Mouse (Mus musculus): ENCODE data around the gene Gse1. TPM values are rescaled to one million over a fixed set of nuclear protein-coding genes. Genes with fewer than 3 reads are reported as not detected.

The Gse1 gene
- polyA plus RNA-seq, 1 experiment from 2014 or later = 10.2 TPM

GRCm38 (mm10) chr8:120344583-120344982, 116.3 kb downstream of the Gse1 start:
- H3K4me2 ChIP-seq (ENCODE audit: low read depth, low read length) = no peak overlapping the region
- no peaks in the 10 kb centered on the region for H3K9me3 ChIP-seq (ENCODE audit: control insufficient read depth, low read length)
- H3K4me3 ChIP-seq (ENCODE audit: low read length) = no peak overlapping the region
- H3K4me1 ChIP-seq (replicated peaks; ENCODE audit: control insufficient read depth, insufficient read depth, low read length) = peaks cover 8% of the 10 kb centered on the region
- 46% methylated on average over 13 of the region's 13 CpGs for WGBS
- no peak overlapping the region for H3K9ac ChIP-seq (ENCODE audit: low read length)
- H3K27ac ChIP-seq (ENCODE audit: low read length) = no peak overlapping the region
- H3K27me3 ChIP-seq (ENCODE audit: control insufficient read depth, insufficient read depth, low read depth, low read length) = no peaks in the 10 kb centered on the region
- no peaks in the 10 kb centered on the region for H3K36me3 ChIP-seq (ENCODE audit: control insufficient read depth, insufficient read depth, low read length)
- ATAC-seq (ENCODE audit: low read depth) = no peak

- no peaks in the 10 kb centered on the region for H3K36me3 ChIP-seq (ENCODE audit: control insufficient read depth, insufficient read depth, low read length)
- no peak for ATAC-seq (ENCODE audit: low read depth)
- WGBS = 83% methylated on average over 21 of the region's 21 CpGs
- no peak overlapping the region for H3K9ac ChIP-seq (ENCODE audit: low read length)
- H3K4me1 ChIP-seq (replicated peaks; ENCODE audit: control insufficient read depth, insufficient read depth, low read length) = peaks cover 2% of the 10 kb centered on the region; the same call in 1 of the 2 replicates
- no peak overlapping the region for H3K27ac ChIP-seq (ENCODE audit: low read length)
- no peaks in the 10 kb centered on the region for H3K9me3 ChIP-seq (ENCODE audit: control insufficient read depth, low read length)
- no peaks in the 10 kb centered on the region for H3K27me3 ChIP-seq (ENCODE audit: control insufficient read depth, insufficient read depth, low read depth, low read length)
- no peak overlapping the region for H3K4me3 ChIP-seq (ENCODE audit: low read length)
- H3K4me2 ChIP-seq (ENCODE audit: low read depth, low read length) = no peak overlapping the region
These were observed 119.6 kb downstream of the Gse1 start for GRCm38 (mm10) chr8:120347734-120348341.

- no peak overlapping the region for H3K4me3 ChIP-seq (ENCODE audit: low read length)
- no peak overlapping the region for H3K4me2 ChIP-seq (ENCODE audit: low read depth, low read length)
- H3K27ac ChIP-seq (ENCODE audit: low read length) = no peak overlapping the region
- no peak overlapping the region for H3K9ac ChIP-seq (ENCODE audit: low read length)
- no peaks in the 10 kb centered on the region for H3K36me3 ChIP-seq (ENCODE audit: control insufficient read depth, insufficient read depth, low read length)
- H3K27me3 ChIP-seq (ENCODE audit: control insufficient read depth, insufficient read depth, low read depth, low read length) = no peaks in the 10 kb centered on the region
- peaks cover 2% of the 10 kb centered on the region; the same call in 1 of the 2 replicates for H3K4me1 ChIP-seq (replicated peaks; ENCODE audit: control insufficient read depth, insufficient read depth, low read length)
- 34% methylated on average over 11 of the region's 11 CpGs for WGBS
- no peak for ATAC-seq (ENCODE audit: low read depth)
- no peaks in the 10 kb centered on the region for H3K9me3 ChIP-seq (ENCODE audit: control insufficient read depth, low read length)
These were observed 120.7 kb downstream of the Gse1 start for GRCm38 (mm10) chr8:120348922-120349321.

GRCm38 (mm10) chr8:120351332-120352071, 123.2 kb downstream of the Gse1 start:
- H3K27me3 ChIP-seq (ENCODE audit: control insufficient read depth, insufficient read depth, low read depth, low read length) = no peaks in the 10 kb centered on the region
- H3K36me3 ChIP-seq (ENCODE audit: control insufficient read depth, insufficient read depth, low read length) = no peaks in the 10 kb centered on the region
- no peak overlapping the region for H3K4me2 ChIP-seq (ENCODE audit: low read depth, low read length)
- WGBS = 50% methylated on average over 7 of the region's 7 CpGs
- no peak overlapping the region for H3K4me3 ChIP-seq (ENCODE audit: low read length)
- no peak for ATAC-seq (ENCODE audit: low read depth)
- H3K27ac ChIP-seq (ENCODE audit: low read length) = no peak overlapping the region
- H3K9me3 ChIP-seq (ENCODE audit: control insufficient read depth, low read length) = no peaks in the 10 kb centered on the region
- no peak overlapping the region for H3K9ac ChIP-seq (ENCODE audit: low read length)
- H3K4me1 ChIP-seq (replicated peaks; ENCODE audit: control insufficient read depth, insufficient read depth, low read length) = no peaks in the 10 kb centered on the region; the same call in 1 of the 2 replicates

GRCm38 (mm10) chr8:120352096-120352495, 123.8 kb downstream of the Gse1 start:
- Histone ChIP-seq H3K9ac (ENCODE audit: low read length) (no peak overlapping the region), H3K4me3 (ENCODE audit: low read length) (no peak overlapping the region), H3K27me3 (ENCODE audit: control insufficient read depth, insufficient read depth, low read depth, low read length) (no peaks in the 10 kb centered on the region), H3K4me2 (ENCODE audit: low read depth, low read length) (no peak overlapping the region), H3K36me3 (ENCODE audit: control insufficient read depth, insufficient read depth, low read length) (no peaks in the 10 kb centered on the region), H3K4me1 (replicated peaks; ENCODE audit: control insufficient read depth, insufficient read depth, low read length) (no peaks in the 10 kb centered on the region; the same call in 1 of the 2 replicates), H3K27ac (ENCODE audit: low read length) (no peak overlapping the region), H3K9me3 (ENCODE audit: control insufficient read depth, low read length) (no peaks in the 10 kb centered on the region)
- ATAC-seq (ENCODE audit: low read depth) = no peak
- 55% methylated on average over 10 of the region's 10 CpGs for WGBS

GRCm38 (mm10) chr8:120356067-120356466, 127.8 kb downstream of the Gse1 start:
- no peak overlapping the region for H3K4me3 ChIP-seq (ENCODE audit: low read length)
- H3K4me1 ChIP-seq (replicated peaks; ENCODE audit: control insufficient read depth, insufficient read depth, low read length) = no peaks in the 10 kb centered on the region; the same call in 1 of the 2 replicates
- ATAC-seq (ENCODE audit: low read depth) = no peak
- no peaks in the 10 kb centered on the region for H3K36me3 ChIP-seq (ENCODE audit: control insufficient read depth, insufficient read depth, low read length)
- no peaks in the 10 kb centered on the region for H3K9me3 ChIP-seq (ENCODE audit: control insufficient read depth, low read length)
- 47% methylated on average over 9 of the region's 9 CpGs for WGBS
- H3K27me3 ChIP-seq (ENCODE audit: control insufficient read depth, insufficient read depth, low read depth, low read length) = no peaks in the 10 kb centered on the region
- no peak overlapping the region for H3K27ac ChIP-seq (ENCODE audit: low read length)
- H3K4me2 ChIP-seq (ENCODE audit: low read depth, low read length) = no peak overlapping the region
- no peak overlapping the region for H3K9ac ChIP-seq (ENCODE audit: low read length)

GRCm38 (mm10) chr8:120357504-120357903, 129.2 kb downstream of the Gse1 start:
- no peaks in the 10 kb centered on the region for H3K9me3 ChIP-seq (ENCODE audit: control insufficient read depth, low read length)
- H3K4me1 ChIP-seq (replicated peaks; ENCODE audit: control insufficient read depth, insufficient read depth, low read length) = no peaks in the 10 kb centered on the region; the same call in 1 of the 2 replicates
- no peak for ATAC-seq (ENCODE audit: low read depth)
- 79% methylated on average over 6 of the region's 6 CpGs for WGBS
- no peaks in the 10 kb centered on the region for H3K27me3 ChIP-seq (ENCODE audit: control insufficient read depth, insufficient read depth, low read depth, low read length)
- no peak overlapping the region for H3K4me2 ChIP-seq (ENCODE audit: low read depth, low read length)
- H3K36me3 ChIP-seq (ENCODE audit: control insufficient read depth, insufficient read depth, low read length) = no peaks in the 10 kb centered on the region
- no peak overlapping the region for H3K9ac ChIP-seq (ENCODE audit: low read length)
- no peak overlapping the region for H3K27ac ChIP-seq (ENCODE audit: low read length)
- no peak overlapping the region for H3K4me3 ChIP-seq (ENCODE audit: low read length)

GRCm38 (mm10) chr8:120361301-120361700, 133.0 kb downstream of the Gse1 start:
- no peaks in the 10 kb centered on the region for H3K27me3 ChIP-seq (ENCODE audit: control insufficient read depth, insufficient read depth, low read depth, low read length)
- H3K4me3 ChIP-seq (ENCODE audit: low read length) = no peak overlapping the region
- H3K4me2 ChIP-seq (ENCODE audit: low read depth, low read length) = no peak overlapping the region
- WGBS = 69% methylated on average over 8 of the region's 8 CpGs
- no peak for ATAC-seq (ENCODE audit: low read depth)
- no peak overlapping the region for H3K9ac ChIP-seq (ENCODE audit: low read length)
- peaks cover 14% of the 10 kb centered on the region for H3K4me1 ChIP-seq (replicated peaks; ENCODE audit: control insufficient read depth, insufficient read depth, low read length)
- H3K36me3 ChIP-seq (ENCODE audit: control insufficient read depth, insufficient read depth, low read length) = no peaks in the 10 kb centered on the region
- H3K9me3 ChIP-seq (ENCODE audit: control insufficient read depth, low read length) = no peaks in the 10 kb centered on the region
- H3K27ac ChIP-seq (ENCODE audit: low read length) = no peak overlapping the region

- ATAC-seq (ENCODE audit: low read depth) = peak; percentile 34
- Histone ChIP-seq H3K36me3 (ENCODE audit: control insufficient read depth, insufficient read depth, low read length) (no peaks in the 10 kb centered on the region), H3K9ac (ENCODE audit: low read length) (0 out of 2 replicates have a peak overlapping the region, but pooled peaks have one; percentile 38), H3K4me2 (ENCODE audit: low read depth, low read length) (no peak overlapping the region), H3K4me3 (ENCODE audit: low read length) (no peak overlapping the region), H3K4me1 (replicated peaks; ENCODE audit: control insufficient read depth, insufficient read depth, low read length) (peaks cover 31% of the 10 kb centered on the region), H3K9me3 (ENCODE audit: control insufficient read depth, low read length) (no peaks in the 10 kb centered on the region), H3K27ac (ENCODE audit: low read length) (peak overlapping the region; percentile 39), H3K27me3 (ENCODE audit: control insufficient read depth, insufficient read depth, low read depth, low read length) (no peaks in the 10 kb centered on the region)
- whole genome bisulfite sequencing = 29% methylated on average over 10 of the region's 10 CpGs
These were observed 135.4 kb downstream of the Gse1 start for GRCm38 (mm10) chr8:120363552-120364071.
